Mouse (Mus musculus) forebrain, embryonic 16.5 days (tissue): Measurements from ENCODE around the gene Gm5737. TPM values are rescaled to one million over a fixed set of nuclear protein-coding genes. Genes with fewer than 3 reads are reported as not detected.

ENCODE experiments used
- ATAC-seq: fragments of 200-750 bp; cut with Nextera tagmentation; 2 replicates; pipeline ENCODE4 v1.8.0; 2017; ENCODE audit warnings: mild to moderate bottlenecking, moderate library complexity
- H3K27ac ChIP-seq: fragments of 300-500 bp; sonication (generic); 2 replicates; pipeline ENCODE4 v1.5.1; 2014; ENCODE audit warnings: low read length, control low read depth
- H3K27me3 ChIP-seq: fragments of 300-500 bp; sonication (generic); replicated peaks from 2 replicates; pipeline ENCODE4 v1.6.1; 2014; ENCODE audit warnings: low read length; ENCODE audit not compliant: control insufficient read depth, insufficient read depth
- H3K36me3 ChIP-seq: fragments of 300-500 bp; sonication (generic); 2 replicates; pipeline ENCODE4 v1.6.1; 2014; ENCODE audit not compliant: control insufficient read depth, insufficient read depth
- H3K4me1 ChIP-seq: fragments of 300-500 bp; sonication (generic); replicated peaks from 2 replicates; pipeline ENCODE4 v1.6.1; 2014; ENCODE audit warnings: low read length; ENCODE audit not compliant: control insufficient read depth, insufficient read depth
- H3K4me2 ChIP-seq: fragments of 300-500 bp; sonication (generic); 2 replicates; pipeline ENCODE4 v1.6.1; 2014; ENCODE audit warnings: mild to moderate bottlenecking, low read length, control low read depth
- H3K4me3 ChIP-seq: fragments of 300-500 bp; sonication (generic); replicated peaks from 2 replicates; pipeline ENCODE4 v1.5.1; 2014; ENCODE audit warnings: mild to moderate bottlenecking, low read length, control low read depth
- H3K9ac ChIP-seq: fragments of 300-500 bp; sonication (generic); replicated peaks from 2 replicates; pipeline ENCODE4 v1.6.1; 2014; ENCODE audit warnings: low read depth, low read length, control low read depth
- H3K9me3 ChIP-seq: fragments of 300-500 bp; sonication (generic); 2 replicates; pipeline ENCODE4 v1.6.1; 2016; ENCODE audit warnings: low read length; ENCODE audit not compliant: control insufficient read depth
- WGBS: fragments of 180-500 bp; shearing (Covaris S2); extraction: QIAGEN DNeasy Blood & Tissue Kit; methylation state at CpG from one replicate; pipeline ENCODE4 v1.1.7; 2014; 5-methylcytosine and 5-hydroxymethylcytosine counted together
- polyA plus RNA-seq: library from polyadenylated mRNA; unstranded; fragments of >200 nt; fragmentation: Nextera tagmentation; extraction: Ambion mirVana; gene quantifications from 2 replicates; pipeline ENCODE4 v1.2.1, GENCODE M21; 2015

Gm5737 gene
- polyA plus RNA-seq, 1 experiment from 2014 or later: not detected

GRCm38 (mm10) chr7:120880770-120881169 is 68.6 kb downstream of the Gm5737 start:
- no peak overlapping the region for H3K4me2 ChIP-seq
- no peak overlapping the region for H3K9ac ChIP-seq
- H3K27ac ChIP-seq: no peak overlapping the region
- H3K4me1 ChIP-seq: no peaks in the 10 kb centered on the region
- no peak overlapping the region for H3K4me3 ChIP-seq
- no peaks in the 10 kb centered on the region for H3K27me3 ChIP-seq
- no peak for ATAC-seq
- WGBS: 93% methylated on average over 4 of the region's 4 CpGs
- no peaks in the 10 kb centered on the region for H3K9me3 ChIP-seq
- peaks cover 14% of the 10 kb centered on the region for H3K36me3 ChIP-seq

Other genes with a start within 250 kb of the Gm5737 start
- gene Uqcrc2, start 177.2 kb upstream of the Gm5737 start, polyA plus RNA-seq: 225 and 231 TPM in 2 replicates
- 0.24 and 0.35 TPM in 2 replicates for gene Pdzd9, start 142.0 kb upstream of the Gm5737 start, polyA plus RNA-seq
- 13.2 and 13.5 TPM in 2 replicates for gene Mosmo, start 134.7 kb upstream of the Gm5737 start, polyA plus RNA-seq
- 0.91 and 2.0 TPM in 2 replicates for gene Vwa3a, start 73.0 kb upstream of the Gm5737 start, polyA plus RNA-seq
- gene Eef2k, start 30.5 kb downstream of the Gm5737 start, polyA plus RNA-seq: 38.9 and 40.3 TPM in 2 replicates
- gene Polr3e, start 105.4 kb downstream of the Gm5737 start, polyA plus RNA-seq: 32.6 and 34.5 TPM in 2 replicates
- 8.8 and 9.0 TPM in 2 replicates for gene Cdr2, start 169.9 kb downstream of the Gm5737 start, polyA plus RNA-seq
- gene Mfsd13b, start 170.1 kb downstream of the Gm5737 start, polyA plus RNA-seq: 0.17 TPM in 1 of 2 replicates, not detected in the other
- 207 and 229 TPM in 2 replicates for gene Mettl9, start 222.1 kb downstream of the Gm5737 start, polyA plus RNA-seq